Mouse (Mus musculus): ENCODE results near the gene 1700030J22Rik. TPM values are rescaled to one million over a fixed set of nuclear protein-coding genes. Genes with fewer than 3 reads are reported as not detected.

The 1700030J22Rik gene
- 0.76 and 0.80 TPM in 2 replicates for polyA plus RNA-seq (2015; fragmentation: Nextera tagmentation; extraction: Ambion mirVana)

GRCm38 (mm10) chr8:116978631-116979256, at the start of gene 1700030J22Rik:
TSS of gene 1700030J22Rik (minus strand) at chr8:116978959.
- Histone ChIP-seq H3K9ac (ENCODE audit: low read depth, low read length) (peak within 1 kb of the TSS; percentile 64), H3K9me3 (ENCODE audit: control insufficient read depth, low read length) (no peaks in the 10 kb centered on the region), H3K4me1 (ENCODE audit: control insufficient read depth, insufficient read depth, low read length) (peaks cover 15% of the 10 kb centered on the region), H3K36me3 (ENCODE audit: control insufficient read depth, insufficient read depth, low read length) (no peaks in the 10 kb centered on the region), H3K27ac (ENCODE audit: low read length) (no peak within 1 kb of the TSS), H3K4me3 (ENCODE audit: low read length) (peak within 1 kb of the TSS; percentile 95), H3K4me2 (ENCODE audit: low read depth, low read length) (peak within 1 kb of the TSS; percentile 88), H3K27me3 (replicated peaks; ENCODE audit: control insufficient read depth, insufficient read depth, low read length) (no peaks in the 10 kb centered on the region)
- peak; percentile 99 for ATAC-seq
- under 1% methylated on average over 46 of the region's 46 CpGs for WGBS

DNA sequence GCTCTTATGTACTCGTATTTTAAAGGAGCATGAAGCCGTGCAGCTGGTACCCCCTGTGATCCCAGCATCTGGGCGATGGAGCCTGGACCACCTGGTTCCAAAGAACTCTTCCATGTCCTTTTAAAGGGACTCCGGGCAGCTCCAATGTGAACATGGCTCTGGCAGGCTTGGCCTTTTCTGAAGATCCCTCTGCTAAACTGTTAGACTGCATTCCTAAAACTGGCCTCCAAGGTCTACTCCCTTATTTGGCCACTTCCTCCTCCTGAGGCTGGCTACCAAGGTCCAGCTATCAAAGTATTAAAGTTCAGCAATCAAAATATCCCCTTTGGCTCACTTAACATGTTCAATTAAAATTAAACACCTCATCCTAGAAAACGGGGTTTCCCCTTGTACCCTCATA, 48.8 kb upstream of the 1700030J22Rik start:
- Histone ChIP-seq H3K27me3 (replicated peaks; ENCODE audit: control insufficient read depth, insufficient read depth, low read length) (no peaks in the 10 kb centered on the region), H3K9ac (ENCODE audit: low read depth, low read length) (no peak overlapping the region), H3K36me3 (ENCODE audit: control insufficient read depth, insufficient read depth, low read length) (no peaks in the 10 kb centered on the region), H3K27ac (ENCODE audit: low read length) (no peak overlapping the region), H3K4me3 (ENCODE audit: low read length) (no peak overlapping the region), H3K4me2 (ENCODE audit: low read depth, low read length) (no peak overlapping the region), H3K9me3 (ENCODE audit: control insufficient read depth, low read length) (no peaks in the 10 kb centered on the region), H3K4me1 (ENCODE audit: control insufficient read depth, insufficient read depth, low read length) (no peaks in the 10 kb centered on the region)
- 86% methylated on average over 5 of the region's 5 CpGs for WGBS
- ATAC-seq, result no peak

- H3K4me3 ChIP-seq (ENCODE audit: low read length), result no peak overlapping the region
- 53% methylated on average over 1 of the region's 1 CpGs for WGBS
- H3K36me3 ChIP-seq (ENCODE audit: control insufficient read depth, insufficient read depth, low read length), result no peaks in the 10 kb centered on the region
- no peaks in the 10 kb centered on the region for H3K9me3 ChIP-seq (ENCODE audit: control insufficient read depth, low read length)
- ATAC-seq, result no peak
- no peak overlapping the region for H3K4me2 ChIP-seq (ENCODE audit: low read depth, low read length)
- no peaks in the 10 kb centered on the region; the same call in 1 of the 2 replicates for H3K4me1 ChIP-seq (ENCODE audit: control insufficient read depth, insufficient read depth, low read length)
- no peak overlapping the region for H3K27ac ChIP-seq (ENCODE audit: low read length)
- no peaks in the 10 kb centered on the region for H3K27me3 ChIP-seq (replicated peaks; ENCODE audit: control insufficient read depth, insufficient read depth, low read length)
- H3K9ac ChIP-seq (ENCODE audit: low read depth, low read length), result no peak overlapping the region
Observed at GRCm38 (mm10) chr8:117022297-117022993, 43.7 kb upstream of the 1700030J22Rik start.

GRCm38 (mm10) chr8:117019323-117020275, 40.8 kb upstream of the 1700030J22Rik start:
- Histone ChIP-seq H3K4me2 (ENCODE audit: low read depth, low read length) (no peak overlapping the region), H3K27ac (ENCODE audit: low read length) (no peak overlapping the region)
- 69% methylated on average over 18 of the region's 18 CpGs for WGBS

GRCm38 (mm10) chr8:117017896-117018295, 39.1 kb upstream of the 1700030J22Rik start:
- Histone ChIP-seq H3K9ac (ENCODE audit: low read depth, low read length) (no peak overlapping the region), H3K27ac (ENCODE audit: low read length) (no peak overlapping the region), H3K9me3 (ENCODE audit: control insufficient read depth, low read length) (no peaks in the 10 kb centered on the region), H3K27me3 (replicated peaks; ENCODE audit: control insufficient read depth, insufficient read depth, low read length) (no peaks in the 10 kb centered on the region), H3K4me2 (ENCODE audit: low read depth, low read length) (no peak overlapping the region), H3K4me3 (ENCODE audit: low read length) (no peak overlapping the region), H3K36me3 (ENCODE audit: control insufficient read depth, insufficient read depth, low read length) (no peaks in the 10 kb centered on the region), H3K4me1 (ENCODE audit: control insufficient read depth, insufficient read depth, low read length) (no peaks in the 10 kb centered on the region; the same call in 1 of the 2 replicates)
- ATAC-seq, result no peak
- WGBS, result 95% methylated on average over 4 of the region's 4 CpGs

More at GRCm38 (mm10) chr8:117019323-117020275, 40.8 kb upstream of the 1700030J22Rik start:
- Histone ChIP-seq H3K9me3 (ENCODE audit: control insufficient read depth, low read length) (no peaks in the 10 kb centered on the region), H3K4me3 (ENCODE audit: low read length) (no peak overlapping the region), H3K9ac (ENCODE audit: low read depth, low read length) (no peak overlapping the region), H3K36me3 (ENCODE audit: control insufficient read depth, insufficient read depth, low read length) (no peaks in the 10 kb centered on the region), H3K4me1 (ENCODE audit: control insufficient read depth, insufficient read depth, low read length) (no peaks in the 10 kb centered on the region; the same call in 1 of the 2 replicates), H3K27me3 (replicated peaks; ENCODE audit: control insufficient read depth, insufficient read depth, low read length) (no peaks in the 10 kb centered on the region)
- no peak for ATAC-seq

GRCm38 (mm10) chr8:117017006-117017405, 38.2 kb upstream of the 1700030J22Rik start:
- Histone ChIP-seq H3K9ac (ENCODE audit: low read depth, low read length) (no peak overlapping the region), H3K27ac (ENCODE audit: low read length) (no peak overlapping the region), H3K4me2 (ENCODE audit: low read depth, low read length) (no peak overlapping the region), H3K27me3 (replicated peaks; ENCODE audit: control insufficient read depth, insufficient read depth, low read length) (no peaks in the 10 kb centered on the region), H3K36me3 (ENCODE audit: control insufficient read depth, insufficient read depth, low read length) (no peaks in the 10 kb centered on the region), H3K4me3 (ENCODE audit: low read length) (no peak overlapping the region), H3K9me3 (ENCODE audit: control insufficient read depth, low read length) (no peaks in the 10 kb centered on the region), H3K4me1 (ENCODE audit: control insufficient read depth, insufficient read depth, low read length) (no peaks in the 10 kb centered on the region; the same call in 1 of the 2 replicates)
- 71% methylated on average over 8 of the region's 8 CpGs for WGBS
- ATAC-seq, result no peak

GRCm38 (mm10) chr8:117015670-117016069, 36.9 kb upstream of the 1700030J22Rik start:
- H3K4me3 ChIP-seq (ENCODE audit: low read length), result no peak overlapping the region
- no peaks in the 10 kb centered on the region; the same call in 1 of the 2 replicates for H3K4me1 ChIP-seq (ENCODE audit: control insufficient read depth, insufficient read depth, low read length)
- ATAC-seq, result no peak
- H3K27ac ChIP-seq (ENCODE audit: low read length), result no peak overlapping the region
- H3K4me2 ChIP-seq (ENCODE audit: low read depth, low read length), result no peak overlapping the region
- no peaks in the 10 kb centered on the region for H3K27me3 ChIP-seq (replicated peaks; ENCODE audit: control insufficient read depth, insufficient read depth, low read length)
- no peaks in the 10 kb centered on the region for H3K36me3 ChIP-seq (ENCODE audit: control insufficient read depth, insufficient read depth, low read length)
- 66% methylated on average over 4 of the region's 4 CpGs for WGBS
- H3K9me3 ChIP-seq (ENCODE audit: control insufficient read depth, low read length), result no peaks in the 10 kb centered on the region
- H3K9ac ChIP-seq (ENCODE audit: low read depth, low read length), result no peak overlapping the region

GRCm38 (mm10) chr8:117011366-117011765, 32.6 kb upstream of the 1700030J22Rik start:
- Histone ChIP-seq H3K27me3 (replicated peaks; ENCODE audit: control insufficient read depth, insufficient read depth, low read length) (no peaks in the 10 kb centered on the region), H3K27ac (ENCODE audit: low read length) (no peak overlapping the region), H3K4me1 (ENCODE audit: control insufficient read depth, insufficient read depth, low read length) (no peaks in the 10 kb centered on the region), H3K4me3 (ENCODE audit: low read length) (no peak overlapping the region), H3K9me3 (ENCODE audit: control insufficient read depth, low read length) (no peaks in the 10 kb centered on the region), H3K9ac (ENCODE audit: low read depth, low read length) (no peak overlapping the region), H3K36me3 (ENCODE audit: control insufficient read depth, insufficient read depth, low read length) (no peaks in the 10 kb centered on the region), H3K4me2 (ENCODE audit: low read depth, low read length) (no peak overlapping the region)
- 88% methylated on average over 9 of the region's 9 CpGs for WGBS
- ATAC-seq, result no peak

All from intestine, embryonic 16.5 days (tissue).